Mouse (Mus musculus) ovary, adult 18-20 months (tissue): Measurements from ENCODE around the gene Htra2.

Source experiments
- DNase-seq: peaks from one replicate; pipeline ENCODE4 v3.0.0; 2022; ENCODE audit warnings: low spot score, mixed read lengths

Gene Htra2

DNA sequence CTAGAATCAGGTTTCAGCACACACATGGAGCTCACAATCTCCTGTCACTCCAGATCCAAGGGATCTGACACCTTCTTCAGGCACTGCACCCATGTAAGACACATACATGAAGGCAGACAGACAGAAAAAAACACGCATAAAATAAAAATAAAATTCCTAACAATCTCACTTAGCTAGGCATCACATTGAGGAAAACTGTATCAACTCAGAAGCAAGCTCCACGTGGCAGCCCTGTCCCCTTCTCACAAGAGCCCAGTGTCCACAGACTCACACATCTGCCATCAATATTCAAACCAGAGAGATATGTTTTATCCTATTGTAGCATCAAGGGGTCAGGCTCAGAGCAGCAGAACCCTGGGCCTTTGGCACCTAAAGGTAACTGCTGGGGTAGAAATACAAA is 50.8 kb downstream of the Htra2 start:
- DNase-seq: no peak

DNA sequence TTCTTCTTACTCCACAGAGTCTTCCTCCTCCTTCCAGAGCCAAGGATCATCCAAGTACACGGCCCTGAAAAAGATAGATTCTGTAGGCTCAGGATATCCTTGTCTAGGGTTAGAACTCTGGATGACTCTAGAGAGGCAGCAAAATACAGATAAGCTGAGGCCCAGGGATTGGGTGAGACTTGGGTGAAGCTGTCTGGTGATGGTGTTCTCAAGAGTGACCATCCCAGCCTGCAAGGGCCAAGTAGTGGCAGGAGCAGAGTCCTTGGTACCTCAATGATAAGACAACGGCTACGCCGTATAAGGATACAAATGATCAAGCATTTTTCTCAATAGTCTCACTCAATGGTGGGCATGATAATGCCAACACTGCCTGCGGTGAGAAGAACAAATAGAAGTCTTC is 51.2 kb downstream of the Htra2 start:
- DNase-seq: no peak

DNA sequence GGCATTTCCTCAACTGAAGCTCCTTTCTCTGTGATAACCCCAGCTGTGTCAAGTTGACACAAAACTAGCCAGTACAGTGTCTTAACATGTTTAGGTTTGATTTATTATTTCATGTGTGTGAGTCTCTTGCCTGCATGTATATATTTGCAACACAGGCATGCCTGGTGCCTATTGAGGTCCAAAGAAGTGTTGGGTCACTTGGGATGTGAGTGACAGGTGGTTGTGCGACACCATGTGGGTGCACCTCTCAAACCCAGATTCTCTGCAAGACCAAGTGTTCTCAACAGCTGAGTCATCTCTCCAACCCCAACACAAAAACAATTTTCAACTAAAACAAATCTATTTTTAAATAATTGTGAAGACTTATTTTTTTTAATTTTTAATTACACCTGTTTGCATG is 52.0 kb downstream of the Htra2 start:
- DNase-seq: no peak
